ENCODE assay signal across 27 mouse cellular contexts in genomic region chr17:36389907-36390306, GRCm38 (mm10). TPM values are rescaled to one million over a fixed set of nuclear protein-coding genes. Genes with fewer than 3 reads are reported as not detected.
"Had no signal": no experiment of that assay in that cellular context is flagged by ENCODE, and none has a peak within 500 bp of the region (broad histone marks: within the 10 kb centered on the region; RNA-seq: fewer than 3 reads in every experiment).

No protein-coding gene starts in this region.

- ATAC-seq: liver, postnatal 0 days; midbrain, embryonic 13.5 days; midbrain, embryonic 15.5 days had no signal

- H3K4me1 ChIP-seq: liver, embryonic 13.5 days; liver, embryonic 15.5 days; megakaryocyte, embryonic 14.5 days; midbrain, embryonic 13.5 days; midbrain, embryonic 15.5 days; neural tube, embryonic 12.5 days; stomach, embryonic 15.5 days had no signal

- H3K4me3 ChIP-seq: liver, embryonic 13.5 days; liver, embryonic 15.5 days; megakaryocyte, embryonic 14.5 days; midbrain, embryonic 13.5 days; midbrain, embryonic 15.5 days; neural tube, embryonic 12.5 days; stomach, embryonic 15.5 days had no signal

- DNase-seq: liver, embryonic 13.5 days; liver, postnatal 0 days; lung, embryonic 14.5 days; lung, postnatal 10 days; lung, postnatal 4 days; right cerebral cortex, adult 18-20 months; right cerebral cortex, postnatal 25 days; right cerebral cortex, postnatal 4 days; thymus, adult 18-20 months; thymus, postnatal 14 days; thymus, postnatal 36 days had no signal

RNA-seq across cellular contexts. Expression of gene H2-M10.3, which starts 21.7 kb away (rescaled TPM):
- total RNA-seq: midbrain, postnatal 0 days; monocyte, adult 5-6 weeks; neutrophil, adult 5-6 weeks had no signal
- polyA plus RNA-seq: liver, embryonic 13.5 days; liver, embryonic 15.5 days; liver, postnatal 0 days; lung, embryonic 14.5 days; lung, embryonic 16.5 days; midbrain, embryonic 11.5 days; midbrain, embryonic 13.5 days; midbrain, embryonic 15.5 days; midbrain, postnatal 0 days; neural tube, embryonic 12.5 days; neural tube, embryonic 14.5 days; small intestine, adult 2 months; spleen, adult 2 months; stomach, embryonic 15.5 days; stomach, postnatal 0 days; thymus, postnatal 0 days had no signal
